Mouse (Mus musculus) lung, adult 2 months (tissue): ENCODE measurements around the gene Zdhhc21.

ENCODE experiments used
- CTCF ChIP-seq: fragments of 200-500 bp; IDR thresholded peaks from 2 replicates; pipeline ENCODE4 v1.5.1; 2011; ENCODE audit warnings: mild to moderate bottlenecking, low read length, control low read depth; ENCODE audit not compliant: insufficient read depth
- POLR2A ChIP-seq: fragments of 200-500 bp; IDR thresholded peaks from 2 replicates; pipeline ENCODE4 v1.6.1; 2011; ENCODE audit warnings: low read depth, mild to moderate bottlenecking, control low read depth, low read length, borderline replicate concordance; ENCODE audit errors: extremely low read depth

GRCm38 (mm10) chr4:82884636-82885534 is 25.1 kb upstream of the Zdhhc21 start, which contains the start of gene Cer1:
- TF ChIP-seq POLR2A (no peak), CTCF (no peak)
